Mouse (Mus musculus): ENCODE measurements around the gene Rab3gap2.

Rab3gap2 gene

GRCm38 (mm10) chr1:185331364-185331763 lies 127.4 kb downstream of the Rab3gap2 start:
- no peak for DNase-seq (ENCODE audit: low spot score)

GRCm38 (mm10) chr1:185331983-185332430 lies 128.1 kb downstream of the Rab3gap2 start, which contains the start of gene Bpnt1:
Bpnt1 (plus strand) TSS chr1:185332149.
- DNase-seq (ENCODE audit: low spot score): peak; percentile 92

- DNase-seq (ENCODE audit: low spot score): no peak
Measured at GRCm38 (mm10) chr1:185333651-185334050, 129.7 kb downstream of the Rab3gap2 start.

GRCm38 (mm10) chr1:185334136-185334535 lies 130.2 kb downstream of the Rab3gap2 start:
- no peak for DNase-seq (ENCODE audit: low spot score)

- no peak for DNase-seq (ENCODE audit: low spot score)
Measured at GRCm38 (mm10) chr1:185335231-185335765, 131.4 kb downstream of the Rab3gap2 start.

Measured in lung, postnatal 25 days (tissue).